Mouse (Mus musculus) forebrain, embryonic 10.5 days (tissue): Measurements from ENCODE around the gene Sfrp2. TPM values are rescaled to one million over a fixed set of nuclear protein-coding genes. Genes with fewer than 3 reads are reported as not detected.
A peak's percentile ranks its signal among the peaks of the same experiment; 100 is the strongest.

Experiments used
- DNase-seq: peaks from one replicate; pipeline ENCODE4 v3.0.0-alpha.2; 2017; ENCODE audit warnings: low spot score; ENCODE audit errors: extremely low spot score
- H3K27ac ChIP-seq: fragments of 300-500 bp; sonication (generic); 2 replicates; pipeline ENCODE4 v1.5.1; 2016; ENCODE audit warnings: mild to moderate bottlenecking
- H3K27me3 ChIP-seq: fragments of 300-500 bp; sonication (generic); 2 replicates; pipeline ENCODE4 v1.6.1; 2016; ENCODE audit warnings: mild to moderate bottlenecking; ENCODE audit not compliant: poor library complexity, severe bottlenecking
- H3K36me3 ChIP-seq: fragments of 300-500 bp; sonication (generic); replicated peaks from 2 replicates; pipeline ENCODE4 v1.6.1; 2016; ENCODE audit warnings: mild to moderate bottlenecking, moderate library complexity
- H3K4me1 ChIP-seq: fragments of 300-500 bp; sonication (generic); 2 replicates; pipeline ENCODE4 v1.6.1; 2016
- H3K4me3 ChIP-seq: fragments of 300-500 bp; sonication (generic); 2 replicates; pipeline ENCODE4 v1.5.1; 2016; ENCODE audit warnings: mild to moderate bottlenecking, moderate library complexity
- H3K9me3 ChIP-seq: fragments of 300-500 bp; sonication (generic); 2 replicates; pipeline ENCODE4 v1.6.1; 2016; ENCODE audit warnings: mild to moderate bottlenecking, moderate library complexity
- WGBS: fragments of 180-500 bp; shearing (Covaris S2); methylation state at CpG from one replicate; pipeline ENCODE4 v1.1.7; 2016; 5-methylcytosine and 5-hydroxymethylcytosine counted together
- polyA plus RNA-seq: library from polyadenylated mRNA; unstranded; fragments of >200 nt; fragmentation: Nextera tagmentation; extraction: Ambion mirVana; gene quantifications from 2 replicates; pipeline ENCODE4 v1.2.1, GENCODE M21; 2016

The Sfrp2 gene
- 121 and 132 TPM in 2 replicates for polyA plus RNA-seq

DNA sequence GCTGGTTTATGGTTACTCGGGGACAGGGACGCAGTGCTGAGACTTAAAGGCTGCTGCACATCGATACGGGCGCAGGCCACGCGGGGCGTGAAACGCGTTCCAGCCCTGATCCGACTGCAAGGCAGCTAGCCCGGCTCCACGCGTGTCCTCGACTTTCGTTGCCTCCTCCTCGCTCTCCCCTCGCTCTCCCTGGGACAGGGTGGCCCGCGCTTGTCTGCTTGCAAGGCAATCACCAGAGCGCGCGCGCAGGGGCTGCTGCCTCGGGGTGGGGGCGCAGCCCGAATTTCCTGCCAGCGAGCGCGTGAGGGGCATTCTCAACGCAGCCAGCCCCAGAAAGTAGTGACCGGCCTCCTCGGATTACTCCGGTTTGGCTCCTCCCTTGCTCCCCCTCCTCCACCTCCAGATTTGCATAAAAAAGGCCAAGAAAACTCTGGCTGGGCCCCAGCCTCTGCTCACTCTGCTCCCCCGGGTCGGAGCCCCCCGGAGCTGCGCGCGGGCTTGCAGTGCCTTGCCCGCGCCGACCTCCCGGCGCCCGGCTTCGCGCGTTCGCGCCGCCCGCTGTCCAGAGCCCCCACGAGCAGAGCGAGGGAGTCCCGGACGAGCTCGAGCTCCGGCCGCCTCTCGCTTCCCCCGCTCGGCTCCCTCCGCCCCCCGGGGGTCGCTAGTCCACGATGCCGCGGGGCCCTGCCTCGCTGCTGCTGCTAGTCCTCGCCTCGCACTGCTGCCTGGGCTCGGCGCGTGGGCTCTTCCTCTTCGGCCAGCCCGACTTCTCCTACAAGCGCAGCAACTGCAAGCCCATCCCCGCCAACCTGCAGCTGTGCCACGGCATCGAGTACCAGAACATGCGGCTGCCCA lies at the start of gene Sfrp2:
Gene Sfrp2 (plus strand): TSS at position 451 of the 855 bp plus-strand sequence.
- H3K4me1 ChIP-seq: peaks cover 67% of the 10 kb centered on the region

DNA sequence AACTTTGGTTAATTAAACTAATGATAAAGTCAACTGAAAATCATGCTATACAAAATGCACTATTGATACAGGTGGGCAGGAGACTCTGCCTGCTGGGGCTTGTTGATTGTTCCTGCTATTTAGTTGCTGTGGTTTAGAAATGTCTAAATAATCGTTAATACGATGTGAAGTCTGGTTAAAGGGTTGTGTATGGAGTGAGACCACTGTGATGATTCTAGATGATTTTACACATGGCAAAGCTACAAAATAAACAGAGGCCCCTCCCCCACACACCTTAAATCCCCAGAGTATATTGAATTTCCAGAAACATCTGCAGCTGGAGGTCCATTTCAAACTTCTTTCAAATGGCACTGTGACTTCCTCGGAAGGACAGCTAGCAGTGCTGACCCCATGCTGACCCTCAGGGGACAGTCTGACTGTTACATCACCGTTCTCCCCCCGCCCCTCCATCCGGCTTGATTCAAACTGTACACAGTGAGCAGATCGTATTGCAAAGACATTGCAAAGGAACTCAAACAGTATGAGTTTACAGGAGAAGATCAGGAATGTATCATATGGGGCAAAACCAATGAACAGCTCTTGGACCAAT lies 48.4 kb upstream of the Sfrp2 start:
- Histone ChIP-seq H3K27ac (no peak overlapping the region), H3K4me1 (peaks cover 12% of the 10 kb centered on the region), H3K9me3 (peaks cover 3% of the 10 kb centered on the region; the same call in 1 of the 2 replicates), H3K27me3 (no peaks in the 10 kb centered on the region), H3K4me3 (no peak overlapping the region), H3K36me3 (no peaks in the 10 kb centered on the region)
- no peak for DNase-seq
- 60% methylated on average over 7 of the region's 7 CpGs for WGBS

More for the DNA sequence above, at the start of gene Sfrp2:
- Histone ChIP-seq H3K27ac (peak within 1 kb of the TSS; percentile 96), H3K9me3 (no peaks in the 10 kb centered on the region), H3K36me3 (peaks cover 21% of the 10 kb centered on the region), H3K4me3 (peak within 1 kb of the TSS; percentile 75), H3K27me3 (peaks cover 39% of the 10 kb centered on the region)
- WGBS: under 1% methylated on average over 82 of the region's 82 CpGs
- peak; percentile 89 for DNase-seq

DNA sequence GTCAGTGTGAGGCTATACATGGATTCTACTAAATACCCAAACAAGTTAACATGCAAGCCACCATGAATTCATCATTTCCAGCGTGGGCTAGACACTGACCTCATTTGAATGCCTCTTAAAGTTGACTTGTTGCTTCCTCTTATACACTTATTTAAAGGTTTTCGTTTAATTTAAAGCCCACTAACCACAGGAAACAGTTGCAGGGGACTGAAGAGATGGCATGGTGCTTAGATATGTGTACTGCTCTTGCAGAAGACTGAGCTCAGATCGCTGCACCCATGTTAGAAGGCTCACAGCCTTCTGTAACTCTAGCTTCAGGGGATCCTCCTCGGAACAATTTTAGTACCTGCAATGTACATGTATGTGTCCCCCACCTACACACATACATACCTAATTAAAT lies 47.5 kb upstream of the Sfrp2 start:
- Histone ChIP-seq H3K4me1 (peaks cover 17% of the 10 kb centered on the region), H3K9me3 (peaks cover 3% of the 10 kb centered on the region; the same call in 1 of the 2 replicates), H3K36me3 (no peaks in the 10 kb centered on the region), H3K4me3 (no peak overlapping the region), H3K27ac (no peak overlapping the region), H3K27me3 (no peaks in the 10 kb centered on the region)
- no peak for DNase-seq
- WGBS: 79% methylated on average over 4 of the region's 4 CpGs

DNA sequence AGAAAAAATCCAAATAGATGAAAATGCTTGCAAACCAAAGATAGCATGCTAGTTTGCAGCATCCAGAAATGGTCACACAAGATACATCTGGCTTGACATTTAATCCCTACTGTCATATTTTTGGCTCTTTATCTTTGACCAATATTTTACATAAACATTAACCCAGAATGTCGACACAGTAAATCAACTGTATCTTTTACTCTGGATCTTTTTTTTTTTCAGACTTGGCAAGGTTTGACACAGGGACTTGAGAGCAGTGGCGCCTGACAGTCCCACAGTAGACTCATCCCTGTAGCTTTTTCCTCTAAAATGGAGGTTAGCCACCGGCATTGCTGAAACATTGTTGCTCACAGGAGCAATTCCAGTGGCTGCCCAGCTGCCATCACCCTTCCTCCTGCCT lies 37.9 kb upstream of the Sfrp2 start:
- Histone ChIP-seq H3K27ac (no peak overlapping the region), H3K4me1 (peaks cover 5% of the 10 kb centered on the region), H3K36me3 (no peaks in the 10 kb centered on the region), H3K27me3 (no peaks in the 10 kb centered on the region; the same call in 1 of the 2 replicates), H3K9me3 (no peaks in the 10 kb centered on the region; the same call in 1 of the 2 replicates), H3K4me3 (no peak overlapping the region)
- 91% methylated on average over 3 of the region's 3 CpGs for WGBS
- DNase-seq: no peak

DNA sequence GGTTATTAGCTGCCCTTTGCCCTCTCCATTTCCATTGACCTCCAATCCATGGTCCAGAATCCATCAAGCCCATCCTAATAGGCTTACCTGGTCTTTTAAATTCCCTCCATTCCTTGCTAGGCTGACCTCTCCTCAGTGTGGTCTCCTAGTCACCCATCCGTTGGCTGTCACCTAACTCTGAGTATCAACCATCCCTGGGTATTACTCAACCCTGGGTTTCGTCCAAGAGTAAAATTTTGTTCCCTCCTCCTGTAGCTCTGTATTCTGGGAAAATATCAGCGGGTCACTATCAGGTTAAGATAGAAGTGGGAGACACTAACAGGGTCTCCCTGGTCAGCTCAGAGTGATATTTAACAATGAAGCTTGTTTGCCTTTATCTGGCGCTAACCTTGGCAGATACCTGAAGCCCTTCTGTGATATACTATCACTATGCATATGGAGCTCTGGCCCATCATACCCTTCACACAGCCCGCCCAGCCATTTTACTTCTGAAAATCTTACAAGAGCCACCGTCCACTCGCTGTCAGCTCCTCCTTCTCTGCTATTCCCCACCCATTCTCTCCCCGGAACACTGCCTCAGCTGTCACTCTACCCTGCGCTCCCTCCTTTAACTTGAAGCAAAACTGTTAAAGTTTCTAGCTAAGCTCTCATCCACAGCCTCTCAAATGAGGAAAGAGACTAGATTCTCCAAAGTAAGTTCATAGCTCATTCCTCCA lies 37.3 kb upstream of the Sfrp2 start:
- H3K36me3 ChIP-seq: no peaks in the 10 kb centered on the region
- peaks cover 11% of the 10 kb centered on the region for H3K4me1 ChIP-seq
- WGBS: 82% methylated on average over 9 of the region's 9 CpGs
- H3K27me3 ChIP-seq: no peaks in the 10 kb centered on the region; the same call in 1 of the 2 replicates
- no peak overlapping the region for H3K27ac ChIP-seq
- no peak overlapping the region for H3K4me3 ChIP-seq
- H3K9me3 ChIP-seq: no peaks in the 10 kb centered on the region; the same call in 1 of the 2 replicates
- DNase-seq: no peak

DNA sequence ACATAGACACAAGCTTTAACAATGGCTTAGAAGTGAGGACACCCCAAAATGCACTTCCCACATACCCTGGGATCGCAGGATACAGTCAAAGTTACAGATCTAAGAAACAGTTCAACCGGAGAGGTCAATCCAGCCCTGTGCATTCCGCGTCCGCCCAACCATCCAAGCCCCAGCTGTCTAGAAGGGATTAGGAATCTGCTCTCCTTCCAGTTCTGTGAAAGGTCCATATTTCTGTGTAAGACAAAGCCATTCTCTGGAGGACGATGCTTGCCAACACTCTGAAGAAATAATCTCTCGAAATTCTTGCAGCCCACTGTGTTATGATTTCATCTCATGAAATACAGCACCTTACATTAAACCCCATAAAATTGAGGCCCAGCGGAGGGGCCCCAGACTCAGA lies 32.1 kb upstream of the Sfrp2 start:
- H3K4me1 ChIP-seq: peaks cover 12% of the 10 kb centered on the region
- H3K27me3 ChIP-seq: no peaks in the 10 kb centered on the region; the same call in 1 of the 2 replicates
- DNase-seq: no peak
- H3K27ac ChIP-seq: no peak overlapping the region
- no peaks in the 10 kb centered on the region for H3K36me3 ChIP-seq
- no peaks in the 10 kb centered on the region for H3K9me3 ChIP-seq
- H3K4me3 ChIP-seq: no peak overlapping the region
- 85% methylated on average over 8 of the region's 8 CpGs for WGBS

DNA sequence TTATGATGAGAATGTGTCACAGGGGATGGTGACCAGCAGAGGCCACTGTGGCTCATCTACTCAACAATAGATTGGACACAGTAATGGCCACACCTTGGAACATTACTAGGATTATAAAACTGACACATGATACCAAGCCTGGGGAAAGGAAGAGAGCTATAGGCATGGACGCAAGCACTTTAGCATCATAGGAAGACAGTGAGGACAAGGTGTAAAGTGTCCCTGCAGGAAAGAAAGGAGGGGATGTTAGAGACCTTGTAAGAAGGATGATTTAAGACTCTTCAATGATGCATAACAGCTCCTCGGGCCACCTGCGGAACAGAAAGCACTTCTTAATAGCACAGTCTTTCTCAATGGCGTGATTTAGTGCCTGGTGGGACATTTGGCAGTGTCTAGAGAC lies 29.1 kb upstream of the Sfrp2 start:
- Histone ChIP-seq H3K4me3 (no peak overlapping the region), H3K9me3 (no peaks in the 10 kb centered on the region), H3K27ac (no peak overlapping the region), H3K4me1 (peaks cover 12% of the 10 kb centered on the region), H3K36me3 (no peaks in the 10 kb centered on the region), H3K27me3 (no peaks in the 10 kb centered on the region; the same call in 1 of the 2 replicates)
- no peak for DNase-seq
- WGBS: 94% methylated on average over 4 of the region's 4 CpGs

DNA sequence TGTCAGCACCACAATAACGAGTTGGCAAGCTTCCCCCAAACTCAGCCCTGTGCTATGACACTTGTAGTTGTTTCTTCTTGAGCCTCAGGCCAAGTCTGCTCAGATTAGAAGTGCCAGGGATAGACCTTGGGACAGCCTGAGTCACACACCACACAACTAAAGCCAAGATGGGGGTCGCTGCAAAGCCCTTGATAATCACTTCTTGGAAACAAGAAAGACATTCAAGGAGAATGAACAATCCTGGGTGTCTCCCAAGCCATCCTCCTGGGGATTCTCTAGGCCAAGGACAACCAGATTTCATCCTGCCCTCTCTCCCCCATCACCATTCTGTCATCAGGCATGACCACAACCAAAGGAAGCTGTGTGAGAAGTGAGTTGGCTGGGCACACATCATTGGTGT lies 25.9 kb upstream of the Sfrp2 start:
- Histone ChIP-seq H3K27ac (no peak overlapping the region), H3K36me3 (no peaks in the 10 kb centered on the region), H3K4me1 (no peaks in the 10 kb centered on the region), H3K27me3 (no peaks in the 10 kb centered on the region), H3K9me3 (no peaks in the 10 kb centered on the region), H3K4me3 (no peak overlapping the region)
- DNase-seq: no peak
- WGBS: 73% methylated on average over 2 of the region's 2 CpGs

DNA sequence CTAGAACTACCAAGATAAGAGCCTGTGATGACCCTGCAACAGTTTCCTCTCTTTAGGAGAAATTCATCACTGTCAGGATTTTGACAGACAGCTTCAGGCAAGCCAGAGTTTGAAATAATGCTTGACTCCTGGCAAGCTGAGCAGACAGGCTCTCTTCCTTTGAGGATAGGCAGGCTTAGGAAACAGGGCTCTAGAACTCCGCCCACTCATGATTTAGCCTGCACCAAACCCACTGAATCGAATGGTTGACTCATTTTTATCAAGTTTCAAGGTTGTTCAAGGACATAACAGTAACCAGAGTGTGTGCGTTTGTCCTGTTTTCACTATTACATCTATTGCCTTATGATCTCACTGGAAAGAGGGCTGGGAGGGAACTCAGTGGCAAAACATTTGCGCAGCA lies 18.8 kb upstream of the Sfrp2 start:
- Histone ChIP-seq H3K9me3 (no peaks in the 10 kb centered on the region), H3K27me3 (no peaks in the 10 kb centered on the region), H3K4me3 (no peak overlapping the region), H3K27ac (no peak overlapping the region), H3K4me1 (peaks cover 9% of the 10 kb centered on the region), H3K36me3 (no peaks in the 10 kb centered on the region)
- 83% methylated on average over 4 of the region's 4 CpGs for WGBS
- no peak for DNase-seq

DNA sequence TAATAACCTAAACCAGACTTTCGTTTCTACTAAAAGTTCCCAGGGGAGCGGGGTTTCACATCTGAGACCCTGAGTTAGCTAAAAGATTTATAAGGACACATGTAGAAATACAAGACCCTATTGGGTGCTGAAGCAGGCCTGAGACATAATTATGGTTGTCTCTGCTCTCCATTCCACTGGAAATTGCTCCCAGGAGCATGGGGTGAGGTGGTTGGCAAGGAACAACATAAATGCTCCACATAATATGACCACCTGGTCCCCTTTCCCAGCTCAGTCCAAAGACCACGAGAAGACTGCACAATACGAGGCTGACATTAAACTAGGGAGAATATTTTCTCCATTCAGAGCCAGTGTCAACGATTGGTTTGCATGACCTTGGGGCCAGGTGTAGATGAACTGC lies 18.2 kb upstream of the Sfrp2 start:
- DNase-seq: no peak
- Histone ChIP-seq H3K27ac (no peak overlapping the region), H3K36me3 (no peaks in the 10 kb centered on the region), H3K9me3 (no peaks in the 10 kb centered on the region), H3K27me3 (no peaks in the 10 kb centered on the region), H3K4me3 (no peak overlapping the region), H3K4me1 (peaks cover 9% of the 10 kb centered on the region)
- WGBS: 88% methylated on average over 5 of the region's 5 CpGs

DNA sequence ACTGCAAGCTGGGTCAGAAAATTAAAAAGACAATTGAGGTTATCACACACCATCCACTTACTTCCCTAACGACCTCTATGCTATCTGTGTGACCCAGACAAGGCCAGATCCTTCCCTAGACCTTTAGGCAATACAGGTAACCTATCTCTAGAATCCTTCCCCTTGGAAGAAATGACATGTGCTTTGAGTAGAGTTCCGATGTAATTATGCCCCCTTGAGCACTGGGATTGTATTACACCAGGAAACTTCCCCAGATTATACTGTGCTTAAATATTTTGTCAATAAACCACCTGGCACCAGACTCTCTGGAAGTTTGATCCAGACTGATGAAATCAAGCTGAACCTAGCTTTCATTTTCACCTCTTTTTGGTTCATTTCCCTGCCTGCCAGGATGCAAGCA lies 14.5 kb upstream of the Sfrp2 start:
- H3K4me1 ChIP-seq: peaks cover 9% of the 10 kb centered on the region
- DNase-seq: no peak
- no peaks in the 10 kb centered on the region for H3K27me3 ChIP-seq
- no peaks in the 10 kb centered on the region for H3K36me3 ChIP-seq
- H3K27ac ChIP-seq: no peak overlapping the region
- H3K9me3 ChIP-seq: no peaks in the 10 kb centered on the region
- WGBS: 44% methylated on average over 2 of the region's 2 CpGs
- no peak overlapping the region for H3K4me3 ChIP-seq

DNA sequence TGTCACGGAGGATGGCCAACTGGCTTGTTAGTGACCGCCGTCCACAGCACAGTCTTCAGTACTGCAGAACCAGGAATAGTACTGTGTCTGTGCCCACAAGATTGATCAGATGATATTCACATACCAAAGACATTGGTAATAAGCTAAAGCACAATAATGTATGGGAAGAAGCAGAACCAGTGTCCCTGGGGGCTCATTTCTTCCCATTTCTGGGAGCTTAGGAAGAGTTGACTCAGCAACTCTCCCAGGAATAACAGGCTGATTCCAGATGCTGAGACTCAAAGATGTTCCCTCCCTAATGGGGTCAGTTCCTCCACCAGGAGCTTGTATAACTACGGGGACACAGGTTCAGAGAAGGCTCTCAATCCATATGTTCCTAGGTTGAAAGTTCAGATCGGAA lies 13.9 kb upstream of the Sfrp2 start:
- Histone ChIP-seq H3K36me3 (no peaks in the 10 kb centered on the region), H3K9me3 (no peaks in the 10 kb centered on the region), H3K27ac (no peak overlapping the region), H3K27me3 (no peaks in the 10 kb centered on the region), H3K4me1 (peaks cover 9% of the 10 kb centered on the region), H3K4me3 (no peak overlapping the region)
- 95% methylated on average over 5 of the region's 5 CpGs for WGBS
- no peak for DNase-seq
